Mouse (Mus musculus) intestine, embryonic 14.5 days (tissue): Measurements from ENCODE around the gene Kcnc2. TPM values are rescaled to one million over a fixed set of nuclear protein-coding genes. Genes with fewer than 3 reads are reported as not detected.
"Not testable (repeated sequence)": the region's sequence is repeated elsewhere in the genome, so short reads cannot be mapped to it uniquely, and the experiment has no call there.

Experiments used
- ATAC-seq: fragments of 200-750 bp; cut with Nextera tagmentation; replicated peaks from 2 replicates; pipeline ENCODE4 v1.8.0; 2017; ENCODE audit warnings: low read depth, moderate number of reproducible peaks, moderate TSS enrichment, moderate library complexity; ENCODE audit not compliant: low FRiP score, low TSS enrichment
- DNase-seq: peaks from one replicate; pipeline ENCODE4 v3.0.0-alpha.2; 2018; ENCODE audit warnings: low spot score
- H3K27ac ChIP-seq: fragments of 300-500 bp; sonication (generic); 2 replicates; pipeline ENCODE4 v1.5.1; 2014; ENCODE audit warnings: low read depth, mild to moderate bottlenecking, control low read depth
- H3K27me3 ChIP-seq: fragments of 300-500 bp; sonication (generic); replicated peaks from 2 replicates; pipeline ENCODE4 v1.6.1; 2014; ENCODE audit warnings: low read length, control low read depth; ENCODE audit not compliant: control insufficient read depth, insufficient read depth
- H3K36me3 ChIP-seq: fragments of 300-500 bp; sonication (generic); 2 replicates; pipeline ENCODE4 v1.6.1; 2014; ENCODE audit warnings: low read length, control low read depth; ENCODE audit not compliant: control insufficient read depth, insufficient read depth
- H3K4me1 ChIP-seq: fragments of 300-500 bp; sonication (generic); replicated peaks from 2 replicates; pipeline ENCODE4 v1.6.1; 2014; ENCODE audit warnings: low read length, control low read depth, mixed read lengths; ENCODE audit not compliant: control insufficient read depth, insufficient read depth
- H3K4me2 ChIP-seq: fragments of 300-500 bp; sonication (generic); 2 replicates; pipeline ENCODE4 v1.6.1; 2014; ENCODE audit warnings: low read length
- H3K4me3 ChIP-seq: fragments of 300-500 bp; sonication (generic); 2 replicates; pipeline ENCODE4 v1.5.1; 2014; ENCODE audit warnings: low read depth, low read length, control low read depth, mixed read lengths
- H3K9ac ChIP-seq: fragments of 300-500 bp; sonication (generic); 2 replicates; pipeline ENCODE4 v1.6.1; 2014; ENCODE audit warnings: mild to moderate bottlenecking, low read length
- H3K9me3 ChIP-seq: fragments of 300-500 bp; sonication (generic); 2 replicates; pipeline ENCODE4 v1.6.1; 2016; ENCODE audit warnings: low read length, control low read depth; ENCODE audit not compliant: control insufficient read depth
- WGBS: fragments of 180-500 bp; shearing (Covaris S2); extraction: QIAGEN DNeasy Blood & Tissue Kit; methylation state at CpG from one replicate; pipeline ENCODE4 v1.1.7; 2014; 5-methylcytosine and 5-hydroxymethylcytosine counted together
- polyA plus RNA-seq: library from polyadenylated mRNA; unstranded; fragments of >200 nt; fragmentation: Nextera tagmentation; extraction: Ambion mirVana; gene quantifications from 2 replicates; pipeline ENCODE4 v1.2.1, GENCODE M21; 2014

Gene Kcnc2
- polyA plus RNA-seq: 0.89 and 1.3 TPM in 2 replicates

- Histone ChIP-seq H3K9me3 (no peaks in the 10 kb centered on the region), H3K36me3 (no peaks in the 10 kb centered on the region), H3K9ac (peak within 1 kb of the TSS; percentile 43), H3K27me3 (peaks cover 55% of the 10 kb centered on the region), H3K27ac (no peak within 1 kb of the TSS), H3K4me2 (peak within 1 kb of the TSS; percentile 93), H3K4me1 (peaks cover 7% of the 10 kb centered on the region; the same call in 1 of the 2 replicates), H3K4me3 (peak within 1 kb of the TSS; percentile 48)
- WGBS: 3% methylated on average over 20 of the region's 20 CpGs
- ATAC-seq (peak; percentile 30; the same call in 1 of the 2 replicates), DNase-seq (peak; percentile 59)
Measured at GRCm38 (mm10) chr10:112270887-112271802, at the start of gene Kcnc2. Kcnc2 (plus strand) TSS chr10:112271121.

GRCm38 (mm10) chr10:112227073-112227472, 43.8 kb upstream of the Kcnc2 start:
- DNase-seq: no peak
- ATAC-seq: no peak

GRCm38 (mm10) chr10:112229091-112229843, 41.7 kb upstream of the Kcnc2 start:
- not testable (repeated sequence) for DNase-seq, H3K9me3 ChIP-seq, ATAC-seq, H3K27me3 ChIP-seq, H3K4me1 ChIP-seq, H3K4me2 ChIP-seq, H3K27ac ChIP-seq, H3K9ac ChIP-seq, H3K4me3 ChIP-seq, H3K36me3 ChIP-seq
- WGBS: 48% methylated on average over 6 of the region's 6 CpGs

More at GRCm38 (mm10) chr10:112227073-112227472, 43.8 kb upstream of the Kcnc2 start:
- WGBS: 71% methylated on average over 1 of the region's 1 CpGs
- no peaks in the 10 kb centered on the region for H3K4me1 ChIP-seq
- H3K9me3 ChIP-seq: no peaks in the 10 kb centered on the region
- no peak overlapping the region for H3K27ac ChIP-seq
- no peak overlapping the region for H3K9ac ChIP-seq
- H3K27me3 ChIP-seq: no peaks in the 10 kb centered on the region
- no peaks in the 10 kb centered on the region for H3K36me3 ChIP-seq
- H3K4me3 ChIP-seq: no peak overlapping the region
- H3K4me2 ChIP-seq: no peak overlapping the region

- not testable (repeated sequence) for H3K36me3 ChIP-seq, H3K27me3 ChIP-seq, H3K4me1 ChIP-seq, DNase-seq, H3K9me3 ChIP-seq, H3K4me2 ChIP-seq, H3K4me3 ChIP-seq, H3K27ac ChIP-seq, ATAC-seq, H3K9ac ChIP-seq
- 25% methylated on average over 1 of the region's 1 CpGs for WGBS
Measured at GRCm38 (mm10) chr10:112232733-112233132, 38.2 kb upstream of the Kcnc2 start.

GRCm38 (mm10) chr10:112235396-112235940, 35.5 kb upstream of the Kcnc2 start:
- ATAC-seq, H3K4me1 ChIP-seq, H3K4me2 ChIP-seq, H3K27ac ChIP-seq, H3K9ac ChIP-seq, DNase-seq, H3K36me3 ChIP-seq, H3K4me3 ChIP-seq, H3K27me3 ChIP-seq, H3K9me3 ChIP-seq: not testable (repeated sequence)
- WGBS: 88% methylated on average over 5 of the region's 5 CpGs

- H3K9ac ChIP-seq: no peak overlapping the region
- ATAC-seq (no peak), DNase-seq (no peak)
- H3K27me3 ChIP-seq: no peaks in the 10 kb centered on the region
- H3K4me2 ChIP-seq: no peak overlapping the region
- no peaks in the 10 kb centered on the region for H3K9me3 ChIP-seq
- no peaks in the 10 kb centered on the region for H3K36me3 ChIP-seq
- 68% methylated on average over 2 of the region's 2 CpGs for WGBS
- no peaks in the 10 kb centered on the region for H3K4me1 ChIP-seq
- no peak overlapping the region for H3K27ac ChIP-seq
- no peak overlapping the region for H3K4me3 ChIP-seq
Measured at GRCm38 (mm10) chr10:112248273-112248672, 22.6 kb upstream of the Kcnc2 start.

- H3K36me3 ChIP-seq: no peaks in the 10 kb centered on the region
- no peak for DNase-seq
- H3K27me3 ChIP-seq: 0 out of 2 replicates have a peak, but pooled peaks cover 4% of the 10 kb centered on the region
Measured at GRCm38 (mm10) chr10:112263467-112263866, 7.5 kb upstream of the Kcnc2 start.

GRCm38 (mm10) chr10:112269481-112269880, 1.4 kb upstream of the Kcnc2 start:
- Histone ChIP-seq H3K36me3 (no peaks in the 10 kb centered on the region), H3K4me3 (peak overlapping the region; percentile 48; the same call in 1 of the 2 replicates), H3K4me1 (peaks cover 7% of the 10 kb centered on the region; the same call in 1 of the 2 replicates), H3K27ac (no peak overlapping the region), H3K4me2 (peak overlapping the region; percentile 93), H3K9me3 (no peaks in the 10 kb centered on the region), H3K27me3 (peaks cover 52% of the 10 kb centered on the region), H3K9ac (no peak overlapping the region)
- ATAC-seq: no peak
- WGBS: 71% methylated on average over 3 of the region's 3 CpGs
- DNase-seq: no peak

More at GRCm38 (mm10) chr10:112263467-112263866, 7.5 kb upstream of the Kcnc2 start:
- Histone ChIP-seq H3K9me3 (no peaks in the 10 kb centered on the region), H3K4me1 (no peaks in the 10 kb centered on the region), H3K27ac (no peak overlapping the region), H3K9ac (no peak overlapping the region), H3K4me3 (no peak overlapping the region), H3K4me2 (no peak overlapping the region)
- 71% methylated on average over 3 of the region's 3 CpGs for WGBS
- ATAC-seq: no peak
